Mouse (Mus musculus): ENCODE measurements around the gene Jmjd8.
"Not testable (repeated sequence)": the region's sequence is repeated elsewhere in the genome, so short reads cannot be mapped to it uniquely, and the experiment has no call there.

Gene Jmjd8

GRCm38 (mm10) chr17:25828712-25829557, at the start of gene Jmjd8:
Gene Jmjd8 (plus strand): TSS chr17:25828867.
- DNase-seq = peak; percentile 89

- DNase-seq = no peak
Measured at GRCm38 (mm10) chr17:25781339-25781738, 47.3 kb upstream of the Jmjd8 start.

GRCm38 (mm10) chr17:25783086-25783485, 45.6 kb upstream of the Jmjd8 start:
- DNase-seq = peak; percentile 57

GRCm38 (mm10) chr17:25783861-25784574, 44.6 kb upstream of the Jmjd8 start:
- no peak for DNase-seq

- DNase-seq = peak; percentile 98
Measured at GRCm38 (mm10) chr17:25785281-25785745, 43.4 kb upstream of the Jmjd8 start, which contains the start of gene Haghl. Gene Haghl (minus strand): TSS chr17:25785673.

GRCm38 (mm10) chr17:25786280-25786679, 42.4 kb upstream of the Jmjd8 start, which contains the start of gene Ccdc78:
Gene Ccdc78 (plus strand): TSS chr17:25786580.
- DNase-seq = no peak

GRCm38 (mm10) chr17:25786781-25787504, 41.7 kb upstream of the Jmjd8 start:
- DNase-seq = no peak

- DNase-seq = peak; percentile 24
Measured at GRCm38 (mm10) chr17:25791320-25791842, 37.3 kb upstream of the Jmjd8 start.

- peak; percentile 90 for DNase-seq
Measured at GRCm38 (mm10) chr17:25791843-25792527, 36.7 kb upstream of the Jmjd8 start.

GRCm38 (mm10) chr17:25792615-25793014, 36.1 kb upstream of the Jmjd8 start, which contains the start of gene Fam173a:
Gene Fam173a (minus strand): TSS chr17:25792901.
- DNase-seq = peak; percentile 95

- peak; percentile 29 for DNase-seq
Measured at GRCm38 (mm10) chr17:25794197-25794596, 34.5 kb upstream of the Jmjd8 start.

GRCm38 (mm10) chr17:25794998-25795397, 33.7 kb upstream of the Jmjd8 start:
- no peak for DNase-seq

GRCm38 (mm10) chr17:25795609-25796092, 33.0 kb upstream of the Jmjd8 start, which contains the start of gene AC134908.4:
Gene AC134908.4 (minus strand): TSS chr17:25795659.
- peak; percentile 72 for DNase-seq

- DNase-seq = peak; percentile 54
Measured at GRCm38 (mm10) chr17:25796211-25796771, 32.4 kb upstream of the Jmjd8 start.

GRCm38 (mm10) chr17:25796951-25797369, 31.7 kb upstream of the Jmjd8 start, which contains the start of gene Metrn:
Gene Metrn (minus strand): TSS chr17:25797136.
- peak; percentile 95 for DNase-seq

- DNase-seq = peak; percentile 76
Measured at GRCm38 (mm10) chr17:25801029-25801428, 27.6 kb upstream of the Jmjd8 start.

GRCm38 (mm10) chr17:25802825-25803517, 25.7 kb upstream of the Jmjd8 start:
- no peak for DNase-seq

GRCm38 (mm10) chr17:25806507-25806906, 22.2 kb upstream of the Jmjd8 start:
- no peak for DNase-seq

- not testable (repeated sequence) for DNase-seq
Measured at GRCm38 (mm10) chr17:25807452-25807851, 21.2 kb upstream of the Jmjd8 start.

- no peak for DNase-seq
Measured at GRCm38 (mm10) chr17:25808028-25808427, 20.6 kb upstream of the Jmjd8 start.
